Mouse (Mus musculus) erythroblast, adult 5-6 weeks (primary cell): ENCODE data around the gene Lonrf2. TPM values are rescaled to one million over a fixed set of nuclear protein-coding genes. Genes with fewer than 3 reads are reported as not detected.

Source experiments
- ATAC-seq: replicated peaks from 2 replicates; pipeline ENCODE4 v1.8.0; 2016; ENCODE audit warnings: moderate number of reproducible peaks, mild to moderate bottlenecking, moderate TSS enrichment, inconsistent platforms; ENCODE audit not compliant: poor library complexity, low FRiP score, severe bottlenecking
- total RNA-seq, 2 experiments: library from RNA; stranded (forward) in 1 of 2; stranded (reverse) in 1 of 2; fragments of 150-400 nt in 1 of 2; fragments of 200-764, 138-1000 nt in 1 of 2; gene quantifications; 2 replicates each; pipeline versions ENCODE4 v1.2.3 to v1.2.4; 2015 to 2017; ENCODE audit warnings: low replicate concordance in 2 of 2

The Lonrf2 gene
- total RNA-seq, 2 experiments from 2014 or later: 0.17 to 0.77 TPM

GRCm38 (mm10) chr1:38777500-38777899 is 59.0 kb downstream of the Lonrf2 start:
- no peak for ATAC-seq

DNA sequence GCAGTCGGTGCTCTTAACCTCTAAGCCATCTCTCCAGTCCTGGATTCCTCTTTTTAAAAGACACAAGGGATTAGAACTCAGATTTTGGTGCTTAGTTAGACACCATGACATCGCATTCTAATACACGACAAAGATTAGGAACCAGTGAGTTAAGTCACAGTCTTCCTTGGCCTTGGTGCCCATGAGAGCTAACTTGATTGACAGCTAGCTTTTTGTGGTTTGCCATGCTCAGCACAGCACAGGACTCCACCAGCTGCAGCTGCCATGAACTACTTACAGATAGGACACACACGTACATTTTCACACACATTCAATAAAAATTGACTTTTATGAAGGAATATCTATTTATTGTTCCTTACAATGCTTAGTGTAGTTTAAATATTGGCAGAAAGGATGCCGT is 60.8 kb downstream of the Lonrf2 start:
- ATAC-seq: no peak

DNA sequence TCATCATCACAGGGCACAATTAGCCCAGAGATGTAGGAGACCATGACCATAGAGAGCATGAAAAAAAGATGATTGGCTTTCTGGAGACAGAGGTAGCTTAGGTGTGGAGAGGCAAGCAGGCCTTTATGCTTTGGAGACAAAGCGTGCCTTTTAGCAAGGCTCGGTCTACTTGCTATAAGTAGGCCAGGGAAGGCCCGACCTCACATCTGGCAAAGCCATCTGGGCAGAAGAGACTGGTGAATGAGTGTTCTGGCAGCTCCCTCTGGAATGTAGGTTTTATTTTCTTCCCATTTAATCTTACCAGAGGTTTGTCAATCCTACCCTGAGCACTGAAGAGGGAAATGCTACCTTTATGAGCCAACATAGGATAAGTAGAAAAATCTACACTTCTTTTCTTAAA is 65.8 kb downstream of the Lonrf2 start:
- no peak for ATAC-seq

GRCm38 (mm10) chr1:38769920-38770319 is 66.6 kb downstream of the Lonrf2 start:
- ATAC-seq: no peak

DNA sequence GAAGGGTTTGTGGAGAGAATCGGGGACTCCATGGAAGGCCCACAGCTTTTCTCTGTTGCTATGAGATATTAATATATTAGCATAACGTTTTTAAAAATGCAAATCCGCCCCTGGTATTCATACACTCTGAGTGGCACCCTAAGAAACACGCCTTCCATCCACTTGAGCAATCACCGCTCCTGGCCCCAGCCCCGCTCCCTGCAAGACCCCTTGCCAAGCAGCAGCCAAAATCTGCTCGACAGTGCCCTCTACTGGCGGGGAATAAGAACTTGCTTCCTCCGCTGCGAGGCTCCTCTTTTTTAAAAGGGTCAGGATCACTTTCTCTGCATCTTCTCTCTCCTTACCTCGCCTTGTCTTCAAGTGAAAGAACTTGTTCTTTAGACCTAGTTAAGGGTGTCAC is 68.7 kb downstream of the Lonrf2 start:
- no peak; the same call in 1 of the 2 replicates for ATAC-seq

- ATAC-seq: peak; percentile 71; the same call in 1 of the 2 replicates
Measured at GRCm38 (mm10) chr1:38766661-38767572, 69.6 kb downstream of the Lonrf2 start.

- ATAC-seq: no peak
Measured at GRCm38 (mm10) chr1:38766254-38766653, 70.3 kb downstream of the Lonrf2 start.

DNA sequence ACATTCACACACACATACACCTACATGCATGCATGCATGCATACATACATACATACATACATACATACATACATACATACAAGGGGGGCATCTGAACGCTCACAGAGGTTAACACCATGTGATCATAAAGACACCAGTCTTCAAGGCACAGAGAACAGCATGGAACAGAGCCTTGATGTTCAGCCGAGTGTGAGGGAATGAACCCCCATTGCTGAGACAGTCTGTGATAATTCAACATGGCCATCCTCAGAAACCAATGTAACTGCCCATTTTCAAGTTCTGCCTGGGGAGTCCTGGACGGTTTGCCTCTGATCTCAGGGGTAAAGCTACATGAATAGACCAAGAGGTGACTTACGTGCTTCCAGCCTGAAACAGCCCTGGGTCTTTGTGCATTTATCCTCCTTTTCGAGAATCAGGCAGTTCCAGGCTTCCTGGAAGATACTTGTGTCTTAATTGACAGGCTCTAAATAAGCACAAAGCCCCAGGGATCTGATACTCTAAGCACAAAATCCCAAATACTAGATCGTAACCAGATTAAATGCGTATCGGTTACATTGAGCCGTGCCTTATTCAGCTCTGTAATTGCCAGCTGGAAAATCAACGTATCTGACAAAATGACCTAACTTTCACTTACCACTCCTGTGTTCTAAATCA is 72.4 kb downstream of the Lonrf2 start:
- no peak for ATAC-seq

- ATAC-seq: no peak
Measured at GRCm38 (mm10) chr1:38760424-38760823, 76.1 kb downstream of the Lonrf2 start.

GRCm38 (mm10) chr1:38757791-38758403 is 78.6 kb downstream of the Lonrf2 start:
- ATAC-seq: no peak

- no peak for ATAC-seq
Measured at GRCm38 (mm10) chr1:38743863-38744262, 92.6 kb downstream of the Lonrf2 start.

Other genes with a start within 250 kb of the Lonrf2 start
- 5.2 and 15.0 TPM in 2 replicates for gene Aff3, start 171.8 kb downstream of the Lonrf2 start, total RNA-seq (2015; ENCODE audit: low replicate concordance)
- gene Aff3, start 171.8 kb downstream of the Lonrf2 start, total RNA-seq (2017; ENCODE audit: low replicate concordance): 0.98 and 2.0 TPM in 2 replicates
- 20.0 and 26.1 TPM in 2 replicates for gene Chst10, start 61.5 kb upstream of the Lonrf2 start, total RNA-seq (2015; ENCODE audit: low replicate concordance)
- 24.4 and 40.0 TPM in 2 replicates for gene Chst10, start 61.5 kb upstream of the Lonrf2 start, total RNA-seq (2017; ENCODE audit: low replicate concordance)
- not detected in 2 replicates for gene Nms, start 102.4 kb upstream of the Lonrf2 start, total RNA-seq (2015; ENCODE audit: low replicate concordance)
- gene Nms, start 102.4 kb upstream of the Lonrf2 start, total RNA-seq (2017; ENCODE audit: low replicate concordance): not detected in 2 replicates
- 21.7 and 21.9 TPM in 2 replicates for gene Pdcl3, start 148.9 kb upstream of the Lonrf2 start, total RNA-seq (2015; ENCODE audit: low replicate concordance)
- 14.6 and 17.1 TPM in 2 replicates for gene Pdcl3, start 148.9 kb upstream of the Lonrf2 start, total RNA-seq (2017; ENCODE audit: low replicate concordance)